Mouse (Mus musculus): ENCODE data around the gene Il2.

Il2 gene

GRCm38 (mm10) chr3:37125655-37126054 is at the start of gene Il2:
Il2 (minus strand) TSS chr3:37125959.
- DNase-seq: no peak

- DNase-seq: no peak
These were observed 49.2 kb upstream of the Il2 start for GRCm38 (mm10) chr3:37174711-37175572.

- no peak for DNase-seq
These were observed 47.5 kb upstream of the Il2 start for GRCm38 (mm10) chr3:37173285-37173684.

- no peak for DNase-seq
These were observed 43.5 kb upstream of the Il2 start for GRCm38 (mm10) chr3:37169283-37169682.

GRCm38 (mm10) chr3:37161096-37161495 is 35.3 kb upstream of the Il2 start:
- no peak for DNase-seq

- DNase-seq: no peak
These were observed 32.5 kb upstream of the Il2 start for GRCm38 (mm10) chr3:37158246-37158645.

GRCm38 (mm10) chr3:37157082-37157481 is 31.3 kb upstream of the Il2 start:
- no peak for DNase-seq

GRCm38 (mm10) chr3:37154396-37154795 is 28.6 kb upstream of the Il2 start:
- DNase-seq: no peak

- DNase-seq: no peak
These were observed 27.2 kb upstream of the Il2 start for GRCm38 (mm10) chr3:37153004-37153403.

GRCm38 (mm10) chr3:37152274-37152673 is 26.5 kb upstream of the Il2 start:
- DNase-seq: no peak

- DNase-seq: no peak
These were observed 21.1 kb upstream of the Il2 start for GRCm38 (mm10) chr3:37146810-37147209.

- DNase-seq: no peak
These were observed 20.6 kb upstream of the Il2 start for GRCm38 (mm10) chr3:37146406-37146805.

- no peak for DNase-seq
These were observed 19.2 kb upstream of the Il2 start for GRCm38 (mm10) chr3:37144979-37145378.

GRCm38 (mm10) chr3:37141827-37142226 is 16.1 kb upstream of the Il2 start:
- DNase-seq: no peak

GRCm38 (mm10) chr3:37140168-37140906 is 14.6 kb upstream of the Il2 start:
- no peak for DNase-seq

GRCm38 (mm10) chr3:37139192-37139591 is 13.4 kb upstream of the Il2 start:
- no peak for DNase-seq

GRCm38 (mm10) chr3:37137231-37137630 is 11.5 kb upstream of the Il2 start:
- DNase-seq: no peak

- no peak for DNase-seq
These were observed 3.3 kb upstream of the Il2 start for GRCm38 (mm10) chr3:37129063-37129462.

- DNase-seq: no peak
These were observed 2.5 kb upstream of the Il2 start for GRCm38 (mm10) chr3:37128269-37128668.

- no peak for DNase-seq
These were observed 403 bp upstream of the Il2 start for GRCm38 (mm10) chr3:37126162-37126561.

- DNase-seq: no peak
These were observed 35.0 kb downstream of the Il2 start for GRCm38 (mm10) chr3:37090721-37091120.

- DNase-seq: no peak
These were observed 40.9 kb downstream of the Il2 start for GRCm38 (mm10) chr3:37084860-37085259.

GRCm38 (mm10) chr3:37073211-37073610 is 52.5 kb downstream of the Il2 start:
- no peak for DNase-seq
